Mouse (Mus musculus): Measurements from ENCODE around the gene 2310046K23Rik. TPM values are rescaled to one million over a fixed set of nuclear protein-coding genes. Genes with fewer than 3 reads are reported as not detected.

The 2310046K23Rik gene
- not detected in 2 replicates for polyA plus RNA-seq (2015; fragmentation: Nextera tagmentation; extraction: Ambion mirVana)

GRCm38 (mm10) chr3:92534411-92534810, at the start of gene 2310046K23Rik:
TSS of gene 2310046K23Rik (minus strand) at chr3:92534511.

GRCm38 (mm10) chr3:92573449-92574041, 39.2 kb upstream of the 2310046K23Rik start, which contains the start of gene Ivl:
TSS of gene Ivl (minus strand) at chr3:92573735.

GRCm38 (mm10) chr3:92500393-92500792, 33.9 kb downstream of the 2310046K23Rik start, which contains the start of gene Sprr4:
TSS of gene Sprr4 (minus strand) at chr3:92500493.

GRCm38 (mm10) chr3:92485863-92486262, 48.4 kb downstream of the 2310046K23Rik start, which contains the start of gene Sprr1a:
TSS of gene Sprr1a (minus strand) at chr3:92485895.

Other genes starting within 250 kb of the 2310046K23Rik start
- gene Sprr2a3, start 249.1 kb downstream of the 2310046K23Rik start, polyA plus RNA-seq (2015; fragmentation: Nextera tagmentation; extraction: Ambion mirVana): 0.59 and 1.6 TPM in 2 replicates
- gene Sprr2b, start 217.9 kb downstream of the 2310046K23Rik start, polyA plus RNA-seq (2015; fragmentation: Nextera tagmentation; extraction: Ambion mirVana): not detected in 2 replicates
- gene Sprr2d, start 195.4 kb downstream of the 2310046K23Rik start, polyA plus RNA-seq (2015; fragmentation: Nextera tagmentation; extraction: Ambion mirVana): not detected in 2 replicates
- gene Sprr2e, start 182.4 kb downstream of the 2310046K23Rik start, polyA plus RNA-seq (2015; fragmentation: Nextera tagmentation; extraction: Ambion mirVana): not detected in 2 replicates
- not detected in 2 replicates for gene Sprr2f, start 169.3 kb downstream of the 2310046K23Rik start, polyA plus RNA-seq (2015; fragmentation: Nextera tagmentation; extraction: Ambion mirVana)
- gene Sprr2h, start 148.8 kb downstream of the 2310046K23Rik start, polyA plus RNA-seq (2015; fragmentation: Nextera tagmentation; extraction: Ambion mirVana): 0.36 TPM in 1 of 2 replicates, not detected in the other
- gene Sprr2i, start 126.5 kb downstream of the 2310046K23Rik start, polyA plus RNA-seq (2015; fragmentation: Nextera tagmentation; extraction: Ambion mirVana): 0.22 TPM in 1 of 2 replicates, not detected in the other
- 0.39 TPM in 1 of 2 replicates, not detected in the other for gene Sprr2j-ps, start 116.4 kb downstream of the 2310046K23Rik start, polyA plus RNA-seq (2015; fragmentation: Nextera tagmentation; extraction: Ambion mirVana)
- 6.7 and 8.1 TPM in 2 replicates for gene Gm9774, start 105.1 kb downstream of the 2310046K23Rik start, polyA plus RNA-seq (2015; fragmentation: Nextera tagmentation; extraction: Ambion mirVana)
- not detected in 2 replicates for gene Sprr2k, start 101.9 kb downstream of the 2310046K23Rik start, polyA plus RNA-seq (2015; fragmentation: Nextera tagmentation; extraction: Ambion mirVana)
- 0.32 TPM in 1 of 2 replicates, not detected in the other for gene Sprr1b, start 95.7 kb downstream of the 2310046K23Rik start, polyA plus RNA-seq (2015; fragmentation: Nextera tagmentation; extraction: Ambion mirVana)
- 0.25 and 4.2 TPM in 2 replicates for gene Sprr3, start 75.8 kb downstream of the 2310046K23Rik start, polyA plus RNA-seq (2015; fragmentation: Nextera tagmentation; extraction: Ambion mirVana)
- 1.6 and 7.8 TPM in 2 replicates for gene Sprr1a, start 48.6 kb downstream of the 2310046K23Rik start, polyA plus RNA-seq (2015; fragmentation: Nextera tagmentation; extraction: Ambion mirVana)
- gene Sprr4, start 34.0 kb downstream of the 2310046K23Rik start, polyA plus RNA-seq (2015; fragmentation: Nextera tagmentation; extraction: Ambion mirVana): not detected in 2 replicates
- 0.38 TPM in 1 of 2 replicates, not detected in the other for gene Ivl, start 39.2 kb upstream of the 2310046K23Rik start, polyA plus RNA-seq (2015; fragmentation: Nextera tagmentation; extraction: Ambion mirVana)
- 0.15 and 0.84 TPM in 2 replicates for gene Smcp, start 54.5 kb upstream of the 2310046K23Rik start, polyA plus RNA-seq (2015; fragmentation: Nextera tagmentation; extraction: Ambion mirVana)
- gene 2210017I01Rik, start 73.0 kb upstream of the 2310046K23Rik start, polyA plus RNA-seq (2015; fragmentation: Nextera tagmentation; extraction: Ambion mirVana): not detected in 2 replicates
- 3.2 and 3.3 TPM in 2 replicates for gene Lce6a, start 87.1 kb upstream of the 2310046K23Rik start, polyA plus RNA-seq (2015; fragmentation: Nextera tagmentation; extraction: Ambion mirVana)
- gene Lce1a1, start 113.8 kb upstream of the 2310046K23Rik start, polyA plus RNA-seq (2015; fragmentation: Nextera tagmentation; extraction: Ambion mirVana): 0.71 TPM in 1 of 2 replicates, not detected in the other
- gene Lce1b, start 122.4 kb upstream of the 2310046K23Rik start, polyA plus RNA-seq (2015; fragmentation: Nextera tagmentation; extraction: Ambion mirVana): 0.35 TPM in 1 of 2 replicates, not detected in the other
- 1.1 TPM in 1 of 2 replicates, not detected in the other for gene Lce1a2, start 135.8 kb upstream of the 2310046K23Rik start, polyA plus RNA-seq (2015; fragmentation: Nextera tagmentation; extraction: Ambion mirVana)
- 2.4 TPM in 1 of 2 replicates, not detected in the other for gene Lce1c, start 144.7 kb upstream of the 2310046K23Rik start, polyA plus RNA-seq (2015; fragmentation: Nextera tagmentation; extraction: Ambion mirVana)
- 0.91 TPM in 1 of 2 replicates, not detected in the other for gene Lce1d, start 152.7 kb upstream of the 2310046K23Rik start, polyA plus RNA-seq (2015; fragmentation: Nextera tagmentation; extraction: Ambion mirVana)
- gene Lce1e, start 174.6 kb upstream of the 2310046K23Rik start, polyA plus RNA-seq (2015; fragmentation: Nextera tagmentation; extraction: Ambion mirVana): 1.1 TPM in 1 of 2 replicates, not detected in the other
- gene Lce1f, start 185.8 kb upstream of the 2310046K23Rik start, polyA plus RNA-seq (2015; fragmentation: Nextera tagmentation; extraction: Ambion mirVana): 1.1 TPM in 1 of 2 replicates, not detected in the other
- gene Gm38119, start 204.6 kb upstream of the 2310046K23Rik start, polyA plus RNA-seq (2015; fragmentation: Nextera tagmentation; extraction: Ambion mirVana): not detected in 2 replicates
- gene Lce1g, start 217.8 kb upstream of the 2310046K23Rik start, polyA plus RNA-seq (2015; fragmentation: Nextera tagmentation; extraction: Ambion mirVana): not detected in 2 replicates
- gene Lce1h, start 230.6 kb upstream of the 2310046K23Rik start, polyA plus RNA-seq (2015; fragmentation: Nextera tagmentation; extraction: Ambion mirVana): 0.93 TPM in 1 of 2 replicates, not detected in the other
- not detected in 2 replicates for gene Lce1i, start 244.4 kb upstream of the 2310046K23Rik start, polyA plus RNA-seq (2015; fragmentation: Nextera tagmentation; extraction: Ambion mirVana)